Mouse (Mus musculus): ENCODE measurements around the gene Slc1a4. TPM values are rescaled to one million over a fixed set of nuclear protein-coding genes. Genes with fewer than 3 reads are reported as not detected.
A peak's percentile ranks its signal among the peaks of the same experiment; 100 is the strongest.

Gene Slc1a4
- polyA plus RNA-seq, 1 experiment from 2014 or later = 20.5 TPM

DNA sequence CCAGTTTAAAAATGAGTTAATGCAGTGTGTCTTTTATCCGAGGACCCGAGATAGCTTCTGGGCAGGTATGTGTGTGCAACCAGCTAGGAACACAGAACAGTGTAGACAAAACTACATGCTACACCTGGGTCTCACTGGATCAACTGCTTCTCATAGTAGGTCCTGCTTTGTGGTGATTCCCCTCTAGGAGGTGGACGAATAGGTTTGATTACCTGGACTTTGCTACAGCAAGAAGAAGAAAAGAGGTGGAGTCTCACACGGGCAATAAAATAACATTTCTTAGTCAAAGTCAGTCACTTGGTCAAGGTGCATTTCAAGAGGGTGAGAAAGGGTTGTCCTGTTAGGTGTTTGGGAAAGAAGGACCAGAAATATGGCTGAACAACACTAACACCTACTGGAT lies 11.4 kb upstream of the Slc1a4 start:
- Histone ChIP-seq H3K9me3 (replicated peaks) (no peaks in the 10 kb centered on the region), H3K4me3 (replicated peaks) (no peak overlapping the region), H3K27me3 (no peaks in the 10 kb centered on the region), H3K27ac (replicated peaks) (no peak overlapping the region), H3K36me3 (no peaks in the 10 kb centered on the region), H3K4me1 (no peaks in the 10 kb centered on the region), H3K9ac (no peak overlapping the region), H3K4me2 (replicated peaks) (no peak overlapping the region)
- no peak for ATAC-seq (ENCODE audit: insufficient number of reproducible peaks, low FRiP score, low TSS enrichment, low read depth)
- 83% methylated on average over 4 of the region's 4 CpGs for WGBS

DNA sequence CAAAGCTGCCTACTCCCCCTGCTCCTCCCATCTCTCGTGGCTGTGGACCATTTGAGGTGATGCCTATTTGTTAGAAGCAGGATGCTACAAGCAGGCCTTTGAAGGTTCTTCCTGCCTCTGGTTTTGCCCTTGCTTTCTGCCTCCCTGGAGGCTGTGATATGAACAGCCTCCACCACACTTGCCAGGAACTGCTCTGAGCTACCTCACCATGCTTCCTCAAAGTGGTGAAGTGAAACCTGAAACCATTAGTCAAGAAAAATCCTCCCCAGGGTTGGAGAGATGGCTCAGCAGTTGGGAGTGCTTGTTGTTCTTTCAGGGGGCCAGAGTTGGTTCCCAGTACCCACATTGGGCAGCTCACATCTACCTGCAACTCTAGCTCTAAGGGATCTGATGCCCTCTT lies 9.1 kb upstream of the Slc1a4 start:
- WGBS = 64% methylated on average over 1 of the region's 1 CpGs
- Histone ChIP-seq H3K4me2 (replicated peaks) (no peak overlapping the region), H3K27ac (replicated peaks) (no peak overlapping the region), H3K9me3 (replicated peaks) (no peaks in the 10 kb centered on the region), H3K4me3 (replicated peaks) (no peak overlapping the region), H3K36me3 (no peaks in the 10 kb centered on the region), H3K4me1 (no peaks in the 10 kb centered on the region), H3K9ac (no peak overlapping the region), H3K27me3 (no peaks in the 10 kb centered on the region)
- no peak for ATAC-seq (ENCODE audit: insufficient number of reproducible peaks, low FRiP score, low TSS enrichment, low read depth)

- Histone ChIP-seq H3K4me2 (replicated peaks) (no peak overlapping the region), H3K9me3 (replicated peaks) (no peaks in the 10 kb centered on the region), H3K4me1 (no peaks in the 10 kb centered on the region), H3K9ac (no peak overlapping the region), H3K36me3 (no peaks in the 10 kb centered on the region), H3K27ac (replicated peaks) (no peak overlapping the region), H3K4me3 (replicated peaks) (no peak overlapping the region), H3K27me3 (no peaks in the 10 kb centered on the region)
- ATAC-seq (ENCODE audit: insufficient number of reproducible peaks, low FRiP score, low TSS enrichment, low read depth) = no peak
- 69% methylated on average over 2 of the region's 2 CpGs for WGBS
Observed at GRCm38 (mm10) chr11:20338703-20339102, 6.2 kb upstream of the Slc1a4 start.

DNA sequence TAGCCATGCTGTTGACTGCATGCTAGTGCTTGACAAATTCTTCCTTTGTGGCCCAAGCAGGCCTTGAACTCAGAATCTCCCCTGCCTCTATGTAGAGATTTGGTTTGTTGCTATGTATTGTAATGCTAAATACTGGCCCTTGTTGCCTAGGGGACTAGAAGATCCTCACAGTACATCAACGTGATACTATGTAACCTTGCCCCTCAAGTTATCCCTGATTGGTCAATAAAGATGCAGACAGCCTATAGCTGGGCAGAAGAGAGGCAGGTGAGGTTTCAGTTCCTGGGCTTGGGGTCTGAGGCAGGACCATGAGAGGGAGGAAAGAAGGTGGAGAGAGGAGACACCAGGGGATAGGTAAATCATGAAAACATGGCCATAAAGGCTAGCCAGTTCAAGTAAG lies 1.8 kb upstream of the Slc1a4 start:
- no peak overlapping the region for H3K27ac ChIP-seq (replicated peaks)
- H3K9me3 ChIP-seq (replicated peaks) = no peaks in the 10 kb centered on the region
- H3K27me3 ChIP-seq = no peaks in the 10 kb centered on the region
- no peak overlapping the region for H3K4me3 ChIP-seq (replicated peaks)
- ATAC-seq (ENCODE audit: insufficient number of reproducible peaks, low FRiP score, low TSS enrichment, low read depth) = no peak
- no peaks in the 10 kb centered on the region for H3K36me3 ChIP-seq
- no peak overlapping the region for H3K4me2 ChIP-seq (replicated peaks)
- no peak overlapping the region for H3K9ac ChIP-seq
- whole genome bisulfite sequencing = 29% methylated on average over 1 of the region's 1 CpGs
- H3K4me1 ChIP-seq = peaks cover 19% of the 10 kb centered on the region

DNA sequence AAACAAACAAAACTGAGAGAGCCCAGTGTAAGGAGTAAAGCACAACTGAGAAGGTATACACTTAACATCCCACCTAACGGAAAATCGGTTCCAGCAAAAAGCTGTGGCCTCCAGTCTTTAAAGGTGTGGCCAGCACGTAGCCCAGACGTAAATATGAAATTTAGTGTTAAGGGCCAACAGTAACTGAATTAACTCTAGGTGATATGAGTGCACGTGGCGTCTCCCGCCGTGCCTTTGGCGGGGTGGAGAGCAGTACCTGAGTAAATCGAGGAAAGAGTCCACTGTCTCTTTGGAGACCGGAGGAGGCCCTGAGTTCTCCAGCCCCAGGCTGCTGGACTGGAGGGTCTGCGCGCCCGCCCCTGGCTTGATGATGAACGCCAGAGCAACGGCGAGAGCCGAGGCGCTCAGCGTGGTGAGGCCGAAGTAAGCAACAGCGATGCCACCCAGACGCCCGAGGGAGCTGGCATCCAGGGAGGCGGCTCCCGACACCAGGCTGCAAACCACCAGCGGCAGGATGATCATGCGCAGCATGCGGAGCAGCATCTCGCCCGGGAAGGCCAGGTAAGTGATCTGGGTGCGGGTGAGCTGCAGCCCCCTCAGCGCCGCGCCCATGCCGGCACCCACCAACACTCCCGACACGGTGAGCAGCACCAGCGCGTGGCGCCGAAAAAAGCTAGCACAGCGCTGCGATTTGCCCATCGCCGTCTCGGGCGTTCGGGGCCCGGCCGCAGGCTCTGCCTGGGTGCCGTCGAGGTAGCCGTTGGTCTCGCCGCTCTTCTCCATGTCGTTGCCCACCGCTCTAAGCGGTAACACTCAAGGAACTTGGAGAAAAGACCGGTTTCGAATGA lies 599 bp downstream of the Slc1a4 start:
- Histone ChIP-seq H3K4me3 (replicated peaks) (peak overlapping the region; percentile 70), H3K9ac (peak overlapping the region; percentile 46), H3K4me1 (peaks cover 20% of the 10 kb centered on the region), H3K4me2 (replicated peaks) (peak overlapping the region; percentile 95), H3K36me3 (no peaks in the 10 kb centered on the region), H3K9me3 (replicated peaks) (no peaks in the 10 kb centered on the region), H3K27me3 (no peaks in the 10 kb centered on the region), H3K27ac (replicated peaks) (peak overlapping the region; percentile 99)
- 0 out of 2 replicates have a peak, but pooled peaks have one; percentile 2 for ATAC-seq (ENCODE audit: insufficient number of reproducible peaks, low FRiP score, low TSS enrichment, low read depth)
- WGBS = under 1% methylated on average over 61 of the region's 61 CpGs

- no peaks in the 10 kb centered on the region for H3K27me3 ChIP-seq
- no peak for ATAC-seq (ENCODE audit: insufficient number of reproducible peaks, low FRiP score, low TSS enrichment, low read depth)
- H3K36me3 ChIP-seq = no peaks in the 10 kb centered on the region
- peak overlapping the region; percentile 70 for H3K4me3 ChIP-seq (replicated peaks)
- no peaks in the 10 kb centered on the region for H3K9me3 ChIP-seq (replicated peaks)
- WGBS = 31% methylated on average over 9 of the region's 9 CpGs
- 0 out of 2 replicates have a peak overlapping the region, but pooled peaks have one; percentile 2 for H3K9ac ChIP-seq
- peak overlapping the region; percentile 99; the same call in 1 of the 2 replicates for H3K27ac ChIP-seq (replicated peaks)
- H3K4me2 ChIP-seq (replicated peaks) = peak overlapping the region; percentile 95
- peaks cover 27% of the 10 kb centered on the region for H3K4me1 ChIP-seq
Observed at GRCm38 (mm10) chr11:20331027-20331689, 1.4 kb downstream of the Slc1a4 start.

GRCm38 (mm10) chr11:20329711-20330110 lies 2.8 kb downstream of the Slc1a4 start:
- Histone ChIP-seq H3K27me3 (no peaks in the 10 kb centered on the region), H3K9ac (no peak overlapping the region), H3K9me3 (replicated peaks) (no peaks in the 10 kb centered on the region), H3K36me3 (no peaks in the 10 kb centered on the region), H3K27ac (replicated peaks) (no peak overlapping the region), H3K4me2 (replicated peaks) (no peak overlapping the region), H3K4me3 (replicated peaks) (no peak overlapping the region), H3K4me1 (peaks cover 31% of the 10 kb centered on the region)
- ATAC-seq (ENCODE audit: insufficient number of reproducible peaks, low FRiP score, low TSS enrichment, low read depth) = no peak
- WGBS = 92% methylated on average over 5 of the region's 5 CpGs

DNA sequence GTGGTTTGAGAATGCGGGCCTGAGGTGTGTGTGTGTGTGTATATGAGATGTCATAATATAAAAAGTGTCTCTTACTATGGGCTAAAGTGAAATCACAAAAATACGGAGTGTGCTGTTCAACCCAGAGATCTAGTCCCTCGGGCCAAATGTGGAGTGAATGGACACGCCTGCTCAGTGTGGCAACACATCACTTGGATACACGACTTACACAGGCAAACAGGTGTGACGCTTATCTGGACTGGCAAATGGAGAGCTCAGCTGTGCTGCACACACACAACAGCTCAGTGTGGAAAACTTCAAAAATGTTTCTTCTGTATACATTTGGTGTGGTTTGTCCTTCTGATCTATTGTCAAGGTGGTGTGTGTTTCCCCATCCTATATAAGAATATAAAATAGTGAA lies 3.7 kb downstream of the Slc1a4 start:
- Histone ChIP-seq H3K27ac (replicated peaks) (no peak overlapping the region), H3K9me3 (replicated peaks) (no peaks in the 10 kb centered on the region), H3K27me3 (no peaks in the 10 kb centered on the region), H3K36me3 (no peaks in the 10 kb centered on the region), H3K4me3 (replicated peaks) (no peak overlapping the region), H3K4me2 (replicated peaks) (no peak overlapping the region), H3K4me1 (peaks cover 31% of the 10 kb centered on the region), H3K9ac (no peak overlapping the region)
- 78% methylated on average over 6 of the region's 6 CpGs for WGBS
- ATAC-seq (ENCODE audit: insufficient number of reproducible peaks, low FRiP score, low TSS enrichment, low read depth) = no peak

- H3K4me1 ChIP-seq = peaks cover 24% of the 10 kb centered on the region
- 60% methylated on average over 11 of the region's 11 CpGs for whole genome bisulfite sequencing
- H3K9me3 ChIP-seq (replicated peaks) = no peaks in the 10 kb centered on the region
- no peak for ATAC-seq (ENCODE audit: insufficient number of reproducible peaks, low FRiP score, low TSS enrichment, low read depth)
- no peak overlapping the region; the same call in 1 of the 2 replicates for H3K27ac ChIP-seq (replicated peaks)
- H3K4me3 ChIP-seq (replicated peaks) = no peak overlapping the region
- no peaks in the 10 kb centered on the region for H3K27me3 ChIP-seq
- H3K9ac ChIP-seq = no peak overlapping the region
- no peaks in the 10 kb centered on the region for H3K36me3 ChIP-seq
- no peak overlapping the region for H3K4me2 ChIP-seq (replicated peaks)
Observed at GRCm38 (mm10) chr11:20326328-20326995, 6.1 kb downstream of the Slc1a4 start.

DNA sequence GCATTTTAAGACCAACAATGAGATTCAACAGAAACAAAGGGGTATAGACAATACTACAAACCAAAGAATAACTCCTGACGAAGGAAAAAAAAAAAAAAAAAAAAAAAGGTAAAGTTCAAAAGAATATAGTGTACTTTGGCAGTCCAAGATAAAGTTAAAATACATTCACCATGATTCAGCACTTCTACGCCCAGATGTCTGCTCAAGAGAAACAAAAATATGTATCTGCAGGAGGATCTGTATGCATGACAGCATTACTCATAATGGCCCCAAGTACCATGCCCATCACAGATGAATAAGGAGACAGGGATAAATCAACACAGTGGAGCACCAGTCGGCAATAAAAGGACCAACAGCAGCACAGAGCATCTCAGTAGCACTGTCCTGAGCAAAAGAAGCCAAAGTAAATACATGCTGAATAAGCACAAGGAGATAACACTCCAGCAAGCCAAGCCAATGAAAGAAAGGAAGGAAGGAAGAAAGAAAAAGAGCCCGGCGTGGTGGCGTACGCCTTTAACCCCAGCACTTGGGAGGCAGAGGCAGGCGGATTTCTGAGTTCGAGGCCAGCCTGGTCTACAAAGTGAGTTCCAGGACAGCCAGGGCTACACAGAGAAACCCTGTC lies 7.3 kb downstream of the Slc1a4 start:
- peaks cover 14% of the 10 kb centered on the region for H3K4me1 ChIP-seq
- no peak overlapping the region for H3K27ac ChIP-seq (replicated peaks)
- no peak overlapping the region for H3K4me2 ChIP-seq (replicated peaks)
- no peak for ATAC-seq (ENCODE audit: insufficient number of reproducible peaks, low FRiP score, low TSS enrichment, low read depth)
- WGBS = 89% methylated on average over 9 of the region's 9 CpGs
- no peaks in the 10 kb centered on the region for H3K36me3 ChIP-seq
- H3K9ac ChIP-seq = no peak overlapping the region
- H3K27me3 ChIP-seq = no peaks in the 10 kb centered on the region
- no peaks in the 10 kb centered on the region for H3K9me3 ChIP-seq (replicated peaks)
- no peak overlapping the region for H3K4me3 ChIP-seq (replicated peaks)

- Histone ChIP-seq H3K9me3 (replicated peaks) (no peaks in the 10 kb centered on the region), H3K4me1 (peaks cover 12% of the 10 kb centered on the region), H3K27me3 (no peaks in the 10 kb centered on the region), H3K27ac (replicated peaks) (no peak overlapping the region), H3K4me2 (replicated peaks) (no peak overlapping the region), H3K9ac (no peak overlapping the region), H3K4me3 (replicated peaks) (no peak overlapping the region), H3K36me3 (no peaks in the 10 kb centered on the region)
- no peak for ATAC-seq (ENCODE audit: insufficient number of reproducible peaks, low FRiP score, low TSS enrichment, low read depth)
- WGBS = 94% methylated on average over 3 of the region's 3 CpGs
Observed at GRCm38 (mm10) chr11:20324006-20324405, 8.5 kb downstream of the Slc1a4 start.
